Mouse (Mus musculus) CH12.LX (cell line): ENCODE data around the gene Ehmt1. TPM values are rescaled to one million over a fixed set of nuclear protein-coding genes. Genes with fewer than 3 reads are reported as not detected.

Experiments
- DNase-seq: peaks from one replicate; pipeline ENCODE4 v3.0.0-alpha.2; 2013; ENCODE audit errors: extremely low read depth
- H3K27ac ChIP-seq: 2 replicates; pipeline ENCODE4 v1.5.1; 2012; ENCODE audit warnings: low read depth, mild to moderate bottlenecking, control low read depth, moderate library complexity; ENCODE audit not compliant: insufficient read depth
- H3K27me3 ChIP-seq: replicated peaks from 2 replicates; pipeline ENCODE3; 2012; ENCODE audit warnings: inconsistent platforms
- H3K36me3 ChIP-seq, 2 experiments: replicated peaks in 1 of 2; 2 replicates each; pipeline versions ENCODE3 to v1.6.1; 2012; ENCODE audit warnings: inconsistent platforms in 1 of 2, low read length in 1 of 2, mild to moderate bottlenecking in 1 of 2, mixed read lengths in 1 of 2, moderate library complexity in 1 of 2; ENCODE audit not compliant: control insufficient read depth in 1 of 2, insufficient read depth in 1 of 2
- H3K4me1 ChIP-seq, 2 experiments: 2 replicates each; pipeline ENCODE4 v1.6.1; 2012; ENCODE audit warnings: inconsistent platforms in 1 of 2, moderate library complexity in 1 of 2; ENCODE audit not compliant: insufficient read depth in 2 of 2, control insufficient read depth in 1 of 2
- H3K4me2 ChIP-seq: 2 replicates; pipeline ENCODE4 v1.6.1; 2012; ENCODE audit warnings: low read depth, mild to moderate bottlenecking, control low read depth; ENCODE audit not compliant: poor library complexity, insufficient read depth, severe bottlenecking
- H3K4me3 ChIP-seq, 3 experiments: fragments of 150-350 bp in 1 of 3; sonication (generic) in 1 of 3; replicated peaks in 1 of 3; 2 replicates each; pipeline versions ENCODE3 to v1.5.1; 2011 to 2012; ENCODE audit warnings: low read depth in 2 of 3, low read length in 2 of 3, mild to moderate bottlenecking in 2 of 3, moderate library complexity in 2 of 3, control low read depth in 1 of 3, improper control_type of control experiment in 1 of 3, inconsistent platforms in 1 of 3, mixed read lengths in 1 of 3; ENCODE audit not compliant: poor library complexity in 1 of 3
- H3K79me2 ChIP-seq: replicated peaks from 2 replicates; pipeline ENCODE4 v1.6.1; 2012; ENCODE audit warnings: mild to moderate bottlenecking, moderate library complexity; ENCODE audit not compliant: control insufficient read depth, poor library complexity, insufficient read depth, severe bottlenecking; ENCODE audit errors: extremely low read depth
- H3K9ac ChIP-seq: 2 replicates; pipeline ENCODE4 v1.6.1; 2012; ENCODE audit warnings: low read depth, mild to moderate bottlenecking, control low read depth, moderate library complexity; ENCODE audit not compliant: insufficient read depth
- H3K9me3 ChIP-seq: replicated peaks from 2 replicates; pipeline ENCODE3; 2012; ENCODE audit warnings: low read length, inconsistent platforms, mixed read lengths
- CTCF ChIP-seq, 2 experiments: IDR thresholded peaks in 1 of 2; conservative IDR thresholded peaks in 1 of 2; 2 replicates each; pipeline ENCODE4 v1.5.1; 2011 to 2012; ENCODE audit warnings: low read depth in 2 of 2, low read length in 2 of 2, improper control_type of control experiment in 1 of 2, inconsistent platforms in 1 of 2, mild to moderate bottlenecking in 1 of 2, moderate library complexity in 1 of 2
- E2F4 ChIP-seq: IDR thresholded peaks from 2 replicates; pipeline ENCODE4 v1.6.1; 2011; ENCODE audit warnings: low read depth, low read length, improper control_type of control experiment; ENCODE audit not compliant: insufficient replicate concordance
- ELF1 ChIP-seq: IDR thresholded peaks from 2 replicates; pipeline ENCODE4 v1.6.1; 2014; ENCODE audit warnings: low read depth, mild to moderate bottlenecking, inconsistent platforms, low read length, improper control_type of control experiment
- JUN ChIP-seq: IDR thresholded peaks from 2 replicates; pipeline ENCODE4 v1.6.1; 2011; ENCODE audit warnings: low read depth, mild to moderate bottlenecking, low read length, improper control_type of control experiment, moderate library complexity; ENCODE audit not compliant: insufficient read depth
- JUND ChIP-seq: conservative IDR thresholded peaks from 2 replicates; pipeline ENCODE4 v1.6.1; 2011; ENCODE audit warnings: low read depth, low read length, improper control_type of control experiment
- KAT2A ChIP-seq: IDR thresholded peaks from 2 replicates; pipeline ENCODE4 v1.6.1; 2012; ENCODE audit warnings: low read length, improper control_type of control experiment, inconsistent platforms; ENCODE audit not compliant: insufficient replicate concordance
- MAX ChIP-seq: IDR thresholded peaks from 2 replicates; pipeline ENCODE4 v1.6.1; 2011; ENCODE audit warnings: low read length, improper control_type of control experiment
- NELFE ChIP-seq: IDR thresholded peaks from 2 replicates; pipeline ENCODE4 v1.6.1; 2011; ENCODE audit warnings: low read depth, low read length, improper control_type of control experiment
- NRF1 ChIP-seq: IDR thresholded peaks from 2 replicates; pipeline ENCODE4 v1.6.1; 2014; ENCODE audit warnings: low read depth, mild to moderate bottlenecking, inconsistent platforms, low read length, improper control_type of control experiment, moderate library complexity
- PAX5 ChIP-seq: IDR thresholded peaks from 2 replicates; pipeline ENCODE4 v1.6.1; 2012; ENCODE audit warnings: low read length, inconsistent platforms, mixed read lengths
- POLR2A ChIP-seq: IDR thresholded peaks from 2 replicates; pipeline ENCODE4 v1.6.1; 2011; ENCODE audit warnings: low read depth, mild to moderate bottlenecking, improper control_type of control experiment, low read length
- POLR2AphosphoS2 ChIP-seq: IDR thresholded peaks from 2 replicates; pipeline ENCODE4 v1.6.1; 2011; ENCODE audit warnings: low read depth, low read length, improper control_type of control experiment
- SMC3 ChIP-seq: IDR thresholded peaks from 2 replicates; pipeline ENCODE4 v1.6.1; 2011; ENCODE audit warnings: low read depth, low read length, improper control_type of control experiment
- TBP ChIP-seq: conservative IDR thresholded peaks from 2 replicates; pipeline ENCODE4 v1.6.1; 2011; ENCODE audit warnings: low read depth, low read length, improper control_type of control experiment
- TCF12 ChIP-seq: IDR thresholded peaks from 2 replicates; pipeline ENCODE4 v1.6.1; 2014; ENCODE audit warnings: low read depth, mild to moderate bottlenecking, inconsistent platforms, low read length, improper control_type of control experiment
- UBTF ChIP-seq: IDR thresholded peaks from 2 replicates; pipeline ENCODE4 v1.6.1; 2012; ENCODE audit warnings: low read depth, mild to moderate bottlenecking, inconsistent platforms, low read length, improper control_type of control experiment, moderate library complexity
- USF1 ChIP-seq: IDR thresholded peaks from 2 replicates; pipeline ENCODE4 v1.6.1; 2014; ENCODE audit warnings: low read depth, mild to moderate bottlenecking, inconsistent platforms, low read length, improper control_type of control experiment
- ZC3H11A ChIP-seq: IDR thresholded peaks from 2 replicates; pipeline ENCODE4 v1.6.1; 2012; ENCODE audit warnings: low read depth, mild to moderate bottlenecking, inconsistent platforms, low read length, improper control_type of control experiment
- ZKSCAN1 ChIP-seq: IDR thresholded peaks from 2 replicates; pipeline ENCODE4 v1.6.1; 2012; ENCODE audit warnings: low read depth, inconsistent platforms, low read length, improper control_type of control experiment, borderline replicate concordance
- ZMIZ1 ChIP-seq: IDR thresholded peaks from 2 replicates; pipeline ENCODE4 v1.6.1; 2012; ENCODE audit warnings: low read depth, mild to moderate bottlenecking, inconsistent platforms, low read length, improper control_type of control experiment
- ZNF384 ChIP-seq: IDR thresholded peaks from 2 replicates; pipeline ENCODE4 v1.6.1; 2012; ENCODE audit warnings: low read depth, low read length, improper control_type of control experiment, inconsistent platforms
- dilution Hi-C: fragments of 300-500 bp; cut with MboI; formaldehyde crosslinking; loops from 2 replicates; pipeline ENCODE4 v1.14.3; 2020; ENCODE audit warnings: low sequenced_read_pairs; ENCODE audit not compliant: extremely low pct_unique_long_range_greater_than_20kb, extremely low pct_ligation_motif_present
- in situ Hi-C: fragments of 300-500 bp; cut with MboI; formaldehyde crosslinking; loops from 3 replicates; pipeline ENCODE4 v1.14.3; 2019; ENCODE audit warnings: low sequenced_read_pairs, low pct_ligation_motif_present, low pct_unique_long_range_greater_than_20kb, mixed read lengths
- polyA plus RNA-seq: library from polyadenylated mRNA; unstranded; fragments of >175 nt; gene quantifications from 2 replicates; pipeline ENCODE4 v1.2.1, GENCODE M21; 2012; ENCODE audit warnings: low read depth; ENCODE audit not compliant: insufficient read length
- total RNA-seq, 2 experiments: library from RNA; depleted of rRNA; stranded (reverse); fragments of 300-350 nt in 1 of 2; fragments of >200 nt in 1 of 2; gene quantifications; 2 replicates each; pipeline ENCODE4 v1.2.3; 2012 to 2014

Gene Ehmt1
- total and polyA plus RNA-seq, 3 experiments = 25.5 to 30.7 (median 27.2) TPM

DNA sequence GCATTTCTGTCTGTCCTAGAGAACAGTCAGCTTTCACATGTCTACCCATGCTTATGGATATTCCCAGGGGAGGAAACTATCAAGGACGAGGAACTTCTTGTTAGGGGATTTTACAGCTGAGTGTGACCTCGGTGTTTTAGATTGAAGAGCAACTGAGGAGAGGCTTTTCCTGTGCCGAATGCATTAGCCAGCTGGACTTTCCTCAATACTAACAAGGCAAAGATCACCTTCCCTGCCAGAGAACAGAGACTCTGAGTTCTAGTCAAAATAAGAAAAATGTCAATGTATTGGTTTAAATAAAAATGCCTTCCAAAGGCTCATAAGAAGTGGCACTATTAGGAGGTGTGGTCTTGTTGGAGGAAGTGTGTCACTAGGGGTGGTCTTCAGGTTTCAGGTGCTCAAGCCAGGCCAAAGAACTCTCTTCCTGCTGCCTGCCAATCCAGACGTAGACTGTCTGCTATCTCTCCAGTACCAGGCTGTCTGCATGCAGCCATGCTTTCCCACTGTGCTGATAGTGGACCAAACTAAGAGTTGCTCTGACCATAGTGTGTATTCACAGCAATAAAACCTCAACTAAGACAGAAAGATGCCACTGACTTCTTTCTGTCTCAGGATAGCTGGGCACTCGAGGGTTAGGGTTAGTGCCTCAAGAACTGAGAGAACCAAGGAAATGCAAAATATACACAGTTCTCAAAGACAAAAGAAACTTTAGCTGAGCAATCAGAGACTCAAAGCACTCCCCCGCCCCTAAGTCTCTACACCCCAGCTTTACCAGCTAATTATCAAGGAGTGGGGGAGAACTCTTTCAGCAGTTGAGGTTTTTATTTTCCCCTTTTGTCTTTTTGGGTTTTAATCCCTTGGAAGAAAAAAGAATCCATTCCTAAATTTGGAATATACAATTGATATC is 28.6 kb downstream of the Ehmt1 start:
- TF ChIP-seq JUND (no peak), MAX (no peak), TCF12 (no peak), ZC3H11A (no peak), TBP (no peak), SMC3 (no peak), NRF1 (no peak), POLR2A (no peak), ZMIZ1 (no peak), USF1 (no peak), UBTF (no peak), E2F4 (no peak), ELF1 (no peak), ZNF384 (no peak), JUN (no peak), NELFE (no peak), ZKSCAN1 (no peak), KAT2A (no peak), POLR2AphosphoS2 (no peak), PAX5 (no peak)
- peaks cover 13% of the 10 kb centered on the region; the same call in 1 of the 2 replicates for H3K79me2 ChIP-seq
- dilution Hi-C loops = no loop called here
- no peaks in the 10 kb centered on the region for H3K9me3 ChIP-seq
- H3K27ac ChIP-seq = no peak overlapping the region
- no peak overlapping the region for H3K4me3 ChIP-seq
- H3K36me3 ChIP-seq = peaks cover 0 to 26% of the 10 kb centered on the region in 2 experiments
- H3K9ac ChIP-seq = no peak overlapping the region
- in situ Hi-C loops = no loop called here
- no peaks in the 10 kb centered on the region for H3K27me3 ChIP-seq
- no peak overlapping the region for H3K4me2 ChIP-seq
- no peak for DNase-seq
- H3K4me1 ChIP-seq = peaks cover 9 to 32% of the 10 kb centered on the region in 2 experiments

DNA sequence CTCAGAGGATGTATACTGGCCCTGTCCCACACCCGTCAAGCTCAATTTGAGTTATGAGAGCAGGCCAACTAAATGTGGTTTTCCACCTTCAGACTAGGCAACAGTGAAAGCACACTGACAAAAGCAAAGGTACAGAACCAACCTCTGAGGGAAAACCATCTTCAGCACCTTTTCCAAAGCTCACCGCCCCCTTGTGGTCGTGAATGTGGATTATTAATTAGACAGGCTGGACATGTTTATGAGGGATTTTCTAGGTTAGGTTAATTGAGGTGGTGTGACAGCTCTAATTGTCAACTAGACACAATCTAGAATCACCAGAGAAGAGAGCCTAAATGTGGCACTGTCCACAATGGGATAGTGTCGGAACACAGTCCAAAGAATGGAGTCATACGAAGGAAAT is 30.5 kb downstream of the Ehmt1 start:
- Histone ChIP-seq H3K27ac (no peak overlapping the region), H3K9me3 (no peaks in the 10 kb centered on the region), H3K4me2 (no peak overlapping the region), H3K9ac (no peak overlapping the region), H3K79me2 (peaks cover 8% of the 10 kb centered on the region; the same call in 1 of the 2 replicates), H3K36me3 (peaks cover 7 to 37% of the 10 kb centered on the region in 2 experiments), H3K4me3 (no peak overlapping the region), H3K27me3 (no peaks in the 10 kb centered on the region), H3K4me1 (peaks cover 9 to 32% of the 10 kb centered on the region in 2 experiments)
- TF ChIP-seq MAX = no peak
- TF ChIP-seq SMC3 = peak; percentile 16; the same call in 1 of the 2 replicates
- TF ChIP-seq CTCF (conservative IDR thresholded peaks at IDR 0.05 in 1 of 2, IDR thresholded peaks at IDR 0.05 in 1 of 2; ENCODE audit: low read depth in 2 of 2, low read length in 2 of 2) = peak in 1 of 2 experiments; percentile 54; a peak in 2 of 4 replicates
- TF ChIP-seq ZMIZ1 = no peak
- TF ChIP-seq POLR2AphosphoS2 = no peak
- in situ Hi-C loops = no loop called here
- dilution Hi-C loops = no loop called here
- peak; percentile 39 for DNase-seq
